Mouse (Mus musculus) cerebral cortex, adult 2 months (tissue): Measurements from ENCODE around the gene Gpsm2.

ENCODE experiments used
- WGBS: fragments of 180-500 bp; shearing (Covaris S2); methylation state at CpG from one replicate; pipeline ENCODE4 v1.1.7; 2018; 5-methylcytosine and 5-hydroxymethylcytosine counted together

Gpsm2 gene

GRCm38 (mm10) chr3:108722036-108722872 is at the start of gene Gpsm2:
Gene Gpsm2, minus strand, starts transcription at chr3:108722309.
- 2% methylated on average over 53 of the region's 53 CpGs for WGBS

DNA sequence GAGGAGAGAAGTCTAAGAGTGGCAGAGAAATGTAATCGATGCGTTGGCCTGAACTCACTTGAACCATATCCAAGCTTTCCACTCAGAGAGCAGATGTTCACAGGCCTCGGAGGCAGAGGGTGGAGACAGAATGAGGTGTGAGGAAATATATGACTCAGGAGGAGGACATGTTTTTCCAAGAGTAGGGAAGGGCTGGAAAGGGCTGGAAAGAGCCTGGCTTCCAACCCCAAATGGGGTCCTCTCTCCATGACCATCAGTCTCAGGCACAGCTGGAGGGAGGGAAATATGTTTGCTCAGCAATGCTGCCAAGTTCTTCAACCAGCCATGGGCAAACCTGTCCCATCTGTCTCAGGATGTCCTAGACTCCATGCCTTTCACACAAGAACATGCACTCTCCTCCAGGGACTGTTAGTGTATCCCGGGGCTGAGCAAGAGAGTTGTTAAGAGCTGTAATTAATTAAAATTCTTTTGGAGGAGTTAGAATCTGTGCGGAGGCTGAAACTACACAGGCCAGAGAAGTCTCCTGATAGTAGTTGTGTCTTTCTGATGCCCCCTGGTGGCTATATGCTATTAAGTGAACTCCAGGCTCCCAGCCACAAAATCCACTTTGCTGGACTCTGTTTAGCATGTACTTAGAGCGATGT is 48.7 kb upstream of the Gpsm2 start:
- WGBS = 10% methylated on average over 6 of the region's 6 CpGs

- 90% methylated on average over 6 of the region's 6 CpGs for WGBS
Measured at GRCm38 (mm10) chr3:108769547-108769946, 47.4 kb upstream of the Gpsm2 start.

- 49% methylated on average over 10 of the region's 10 CpGs for WGBS
Measured at GRCm38 (mm10) chr3:108767416-108767815, 45.3 kb upstream of the Gpsm2 start.

DNA sequence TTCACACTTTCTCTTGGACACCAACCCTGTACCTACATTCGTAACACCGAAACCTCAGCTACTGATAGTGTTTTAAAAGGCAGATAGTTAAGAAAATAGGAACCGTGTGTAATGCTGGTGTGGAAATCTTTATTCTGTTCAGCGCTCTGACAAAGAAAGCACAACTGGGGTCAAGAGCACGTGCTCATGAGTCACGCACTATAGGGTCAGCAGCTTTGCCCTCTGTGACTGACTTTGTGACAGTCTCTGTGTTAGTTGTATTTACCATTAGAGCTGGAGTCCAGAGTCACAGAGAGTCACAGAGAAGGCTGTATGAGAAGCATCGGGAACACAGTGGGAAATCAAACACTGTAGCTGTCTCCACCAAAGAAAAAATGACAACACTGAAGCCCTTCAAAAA is 44.8 kb upstream of the Gpsm2 start:
- WGBS = 89% methylated on average over 7 of the region's 7 CpGs

DNA sequence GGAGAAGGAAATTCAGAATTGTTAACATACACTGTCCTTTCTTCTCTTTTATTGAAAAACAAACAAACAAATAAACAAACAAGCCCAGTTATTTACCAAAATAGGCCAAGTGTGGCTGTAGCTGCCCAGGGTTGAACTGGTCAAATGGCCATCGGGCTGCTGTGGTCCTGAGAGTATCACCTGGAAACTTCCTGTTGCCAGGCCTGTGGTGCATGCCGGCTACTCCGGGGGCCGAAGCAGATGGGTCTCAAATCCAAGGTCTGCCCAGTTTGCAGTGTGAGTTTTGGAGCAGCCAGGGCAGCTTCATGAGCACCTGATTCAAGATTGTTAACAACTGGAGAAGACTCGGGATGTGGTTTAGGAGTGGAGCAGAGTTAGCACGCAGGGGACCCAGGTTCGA is 43.4 kb upstream of the Gpsm2 start:
- WGBS = 89% methylated on average over 7 of the region's 7 CpGs

GRCm38 (mm10) chr3:108764976-108765375 is 42.9 kb upstream of the Gpsm2 start:
- WGBS = 57% methylated on average over 7 of the region's 7 CpGs

GRCm38 (mm10) chr3:108763691-108764090 is 41.6 kb upstream of the Gpsm2 start:
- 57% methylated on average over 2 of the region's 2 CpGs for WGBS

DNA sequence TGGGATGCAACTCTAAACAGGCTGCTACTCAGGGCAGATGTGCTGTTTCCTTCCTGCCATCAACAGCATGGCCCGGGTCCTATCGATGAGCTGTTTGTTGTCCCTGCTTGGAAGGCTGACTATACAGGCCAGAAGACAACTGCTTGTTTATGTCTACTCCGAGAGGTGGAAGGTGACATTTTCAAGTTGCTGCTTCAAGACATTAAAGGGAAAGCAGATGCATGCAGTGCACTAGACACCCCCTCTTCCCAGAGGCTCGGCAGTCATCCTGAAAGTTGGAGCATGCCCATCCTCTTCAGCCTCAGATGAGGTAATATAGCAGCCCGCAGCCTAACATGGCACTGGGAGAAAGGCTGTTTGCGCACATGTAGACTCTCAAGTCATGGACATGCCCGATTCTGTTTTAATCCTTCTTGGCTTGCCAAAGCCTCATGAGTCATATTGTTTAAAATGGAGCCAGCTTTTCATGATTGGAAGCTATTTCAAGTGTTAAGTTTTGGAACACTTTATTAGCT is 40.5 kb upstream of the Gpsm2 start:
- WGBS = 52% methylated on average over 7 of the region's 7 CpGs

GRCm38 (mm10) chr3:108759566-108760420 is 37.7 kb upstream of the Gpsm2 start:
- WGBS = 59% methylated on average over 11 of the region's 11 CpGs

- WGBS = 78% methylated on average over 9 of the region's 9 CpGs
Measured at GRCm38 (mm10) chr3:108757570-108757969, 35.5 kb upstream of the Gpsm2 start.

DNA sequence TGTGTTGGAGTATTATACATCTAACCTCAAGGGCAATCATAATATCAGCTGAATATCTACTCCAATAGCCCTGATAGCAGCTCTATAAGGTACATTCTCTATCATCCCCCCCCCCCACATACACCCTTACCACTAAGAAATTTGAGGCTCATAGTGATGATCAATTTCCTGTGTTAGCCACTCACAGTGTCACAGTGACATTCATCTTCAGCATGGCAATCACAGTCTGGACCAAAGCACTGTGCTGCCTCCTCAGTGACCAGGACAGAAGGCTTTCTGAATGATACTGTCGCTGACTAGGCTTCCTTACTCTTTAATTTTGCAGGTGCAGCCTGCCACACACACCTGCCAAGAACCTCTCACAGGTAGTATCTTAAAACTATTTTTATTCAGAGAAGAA is 34.0 kb upstream of the Gpsm2 start:
- WGBS = 94% methylated on average over 1 of the region's 1 CpGs

DNA sequence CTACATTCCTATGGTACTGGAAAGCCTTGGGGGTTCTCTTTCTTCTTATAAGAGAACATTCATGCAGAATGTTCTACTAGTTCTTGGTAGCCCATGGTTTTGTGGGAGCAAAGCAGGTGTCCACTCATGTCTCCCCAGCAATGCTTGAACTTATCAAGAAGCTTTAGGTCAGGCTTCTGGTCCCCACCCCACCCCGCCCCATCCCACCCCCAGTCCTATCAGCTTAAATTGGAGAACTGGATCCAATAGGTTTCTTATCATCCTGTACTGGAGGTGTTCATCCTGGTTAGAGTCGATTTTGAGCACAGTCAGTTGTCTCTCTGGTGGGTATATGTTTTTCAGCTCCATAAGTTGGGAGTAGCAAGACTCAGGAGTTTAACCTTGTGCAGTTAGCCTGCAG is 33.4 kb upstream of the Gpsm2 start:
- WGBS = 83% methylated on average over 2 of the region's 2 CpGs

DNA sequence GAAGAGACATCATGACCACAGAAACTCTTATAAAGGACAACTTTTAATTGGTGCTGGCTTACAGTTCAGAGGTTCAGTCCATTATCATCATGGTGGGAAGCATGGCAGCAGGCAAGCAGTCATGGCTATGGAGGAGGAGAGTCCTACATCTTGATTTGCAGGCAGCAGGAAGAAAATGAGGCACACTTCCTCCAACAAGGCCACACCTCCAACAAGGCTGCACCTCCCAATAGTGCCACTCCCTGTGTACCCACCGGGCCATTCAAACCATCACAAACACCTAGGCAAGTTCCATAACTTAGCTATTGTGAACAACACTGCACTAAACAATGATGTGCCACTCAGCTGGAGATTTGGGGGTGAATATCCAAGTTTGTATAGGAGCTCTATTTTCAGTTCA is 32.4 kb upstream of the Gpsm2 start:
- WGBS = 88% methylated on average over 1 of the region's 1 CpGs

- WGBS = 85% methylated on average over 6 of the region's 6 CpGs
Measured at GRCm38 (mm10) chr3:108751691-108752090, 29.6 kb upstream of the Gpsm2 start.

GRCm38 (mm10) chr3:108751061-108751460 is 29.0 kb upstream of the Gpsm2 start:
- 68% methylated on average over 6 of the region's 6 CpGs for WGBS

DNA sequence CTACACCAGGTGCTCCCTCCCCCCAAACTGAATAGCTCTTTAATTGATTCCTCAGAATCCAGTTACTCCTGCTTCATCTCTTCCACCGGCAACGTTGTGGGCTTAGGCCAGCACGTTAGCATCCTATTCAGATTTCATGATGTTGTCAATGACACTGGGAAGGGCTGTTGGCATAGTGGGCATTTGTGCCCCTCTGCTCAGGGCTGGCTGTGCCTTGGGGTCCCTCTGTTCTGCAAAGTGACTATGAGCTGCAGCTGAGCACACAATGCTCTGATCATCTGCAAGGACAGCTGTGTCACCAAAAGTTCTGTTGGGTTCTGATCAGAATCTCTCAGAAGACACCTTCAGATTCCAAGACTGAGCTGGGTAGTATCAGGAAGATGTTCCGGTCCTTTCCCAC is 22.0 kb upstream of the Gpsm2 start:
- WGBS = 78% methylated on average over 4 of the region's 4 CpGs

GRCm38 (mm10) chr3:108739045-108739708 is 17.1 kb upstream of the Gpsm2 start, which contains the start of gene Aknad1:
Gene Aknad1, plus strand, starts transcription at chr3:108739658.
- WGBS = 70% methylated on average over 8 of the region's 8 CpGs

GRCm38 (mm10) chr3:108737761-108738160 is 15.7 kb upstream of the Gpsm2 start:
- WGBS = 92% methylated on average over 3 of the region's 3 CpGs

GRCm38 (mm10) chr3:108730316-108730715 is 8.2 kb upstream of the Gpsm2 start:
- WGBS = 58% methylated on average over 12 of the region's 12 CpGs

DNA sequence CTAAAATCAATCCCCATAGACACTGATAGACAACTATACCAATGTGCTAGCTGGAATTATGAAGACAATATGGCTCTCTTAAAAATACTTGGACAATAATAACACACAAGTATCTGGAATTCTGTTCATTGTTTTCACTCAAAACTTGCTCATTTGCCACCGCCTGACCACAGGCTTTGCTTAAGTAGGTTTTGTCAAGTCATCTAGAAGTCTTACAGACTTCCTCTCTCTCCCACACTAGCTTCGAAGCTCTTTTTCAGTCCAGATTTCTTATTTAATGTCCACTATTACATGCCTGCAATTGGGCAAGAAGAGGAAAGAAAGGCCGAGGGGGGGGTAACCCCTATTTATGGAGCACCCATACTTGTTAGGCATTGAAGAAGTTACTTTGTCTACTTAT is 5.7 kb upstream of the Gpsm2 start:
- 93% methylated on average over 3 of the region's 3 CpGs for WGBS
